Mouse (Mus musculus): ENCODE data around the gene 1700001P01Rik. TPM values are rescaled to one million over a fixed set of nuclear protein-coding genes. Genes with fewer than 3 reads are reported as not detected.

The 1700001P01Rik gene
- polyA plus RNA-seq (2017; shearing (Covaris generic)): not detected

GRCm38 (mm10) chr11:97775808-97776496 is at the start of gene 1700001P01Rik:
1700001P01Rik (minus strand) TSS chr11:97775918.

GRCm38 (mm10) chr11:97798782-97799145 is 23.0 kb upstream of the 1700001P01Rik start, which contains the start of gene Lasp1:
Lasp1 (plus strand) TSS chr11:97799000.

GRCm38 (mm10) chr11:97781832-97782563 is 6.3 kb upstream of the 1700001P01Rik start, which contains the start of gene Rpl23:
Rpl23 (minus strand) TSS chr11:97782437.

GRCm38 (mm10) chr11:97766154-97766881 is 9.4 kb downstream of the 1700001P01Rik start, which contains the start of gene Cwc25:
Cwc25 (minus strand) TSS chr11:97766556.

GRCm38 (mm10) chr11:97744063-97744717 is 31.5 kb downstream of the 1700001P01Rik start, which contains the start of gene Pip4k2b:
Pip4k2b (minus strand) TSS chr11:97744704.

Other genes starting within 250 kb of the 1700001P01Rik start
- gene Srcin1, start 199.7 kb downstream of the 1700001P01Rik start, polyA plus RNA-seq (2017; shearing (Covaris generic)): not detected
- 9.0 TPM for gene Epop, start 146.2 kb downstream of the 1700001P01Rik start, polyA plus RNA-seq (2017; shearing (Covaris generic))
- 12.7 TPM for gene Mllt6, start 112.5 kb downstream of the 1700001P01Rik start, polyA plus RNA-seq (2017; shearing (Covaris generic))
- gene Cisd3, start 90.1 kb downstream of the 1700001P01Rik start, polyA plus RNA-seq (2017; shearing (Covaris generic)): 70.3 TPM
- 1.4 TPM for gene Pcgf2, start 75.4 kb downstream of the 1700001P01Rik start, polyA plus RNA-seq (2017; shearing (Covaris generic))
- 428 TPM for gene Psmb3, start 72.5 kb downstream of the 1700001P01Rik start, polyA plus RNA-seq (2017; shearing (Covaris generic))
- gene Pip4k2b, start 31.2 kb downstream of the 1700001P01Rik start, polyA plus RNA-seq (2017; shearing (Covaris generic)): 2.6 TPM
- gene Cwc25, start 9.4 kb downstream of the 1700001P01Rik start, polyA plus RNA-seq (2017; shearing (Covaris generic)): 27.1 TPM
- gene Rpl23, start 6.5 kb upstream of the 1700001P01Rik start, polyA plus RNA-seq (2017; shearing (Covaris generic)): 408 TPM
- 201 TPM for gene Lasp1, start 23.1 kb upstream of the 1700001P01Rik start, polyA plus RNA-seq (2017; shearing (Covaris generic))
- 0.41 TPM for gene B230217C12Rik, start 64.9 kb upstream of the 1700001P01Rik start, polyA plus RNA-seq (2017; shearing (Covaris generic))
- 0.39 TPM for gene Fbxo47, start 108.2 kb upstream of the 1700001P01Rik start, polyA plus RNA-seq (2017; shearing (Covaris generic))
- 1.9 TPM for gene Plxdc1, start 210.5 kb upstream of the 1700001P01Rik start, polyA plus RNA-seq (2017; shearing (Covaris generic))
- 125 TPM for gene Arl5c, start 220.3 kb upstream of the 1700001P01Rik start, polyA plus RNA-seq (2017; shearing (Covaris generic))
- gene Cacnb1, start 247.1 kb upstream of the 1700001P01Rik start, polyA plus RNA-seq (2017; shearing (Covaris generic)): 15.7 TPM

Data from CD4-positive, CD25-positive, alpha-beta regulatory T cell (primary cell).